In the genomic region with DNA sequence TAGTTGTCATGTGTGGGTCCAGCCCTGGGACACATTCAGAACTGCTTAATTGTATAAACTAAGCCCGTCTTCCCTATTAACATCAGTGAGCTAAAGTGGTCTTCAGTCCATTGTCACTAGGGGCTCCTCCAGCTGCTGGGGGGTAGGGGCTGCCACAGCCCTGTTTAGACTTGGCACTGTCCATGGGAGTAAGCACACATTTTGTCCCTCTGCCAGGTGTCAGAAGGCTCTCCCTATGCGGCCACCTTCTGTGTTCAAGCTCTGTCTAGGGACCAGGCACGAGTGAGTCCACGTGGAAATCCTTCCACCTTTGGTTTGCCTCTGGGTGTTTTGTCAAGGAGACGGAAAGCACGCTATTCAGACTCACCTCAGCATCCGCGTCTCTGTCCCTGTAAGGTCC, we compare ENCODE assay signal across 25 mouse cellular contexts. TPM values are rescaled to one million over a fixed set of nuclear protein-coding genes. Genes with fewer than 3 reads are reported as not detected.
DNase-seq lines count a peak whose midpoint lies in the region; ATAC-seq and TF ChIP-seq lines count a peak whose summit lies in the region.
"Had no signal": no experiment of that assay in that cellular context is flagged by ENCODE, and none has a peak within 500 bp of the region (broad histone marks: within the 10 kb centered on the region; RNA-seq: fewer than 3 reads in every experiment).

No protein-coding gene starts in this region.

- no peak for TF ChIP-seq CTCF in hindbrain, postnatal 0 days (IDR thresholded peaks at IDR 0.05; ENCODE audit: low read depth)

- 0 out of 2 replicates have a peak overlapping the region, but pooled peaks have one; percentile 58 for H3K27ac ChIP-seq in hindbrain, embryonic 12.5 days
- no peak overlapping the region for H3K27ac ChIP-seq in hindbrain, postnatal 0 days
- peak overlapping the region; percentile 60; the same call in 1 of the 2 replicates for H3K27ac ChIP-seq in midbrain, embryonic 12.5 days (replicated peaks)
- H3K27ac ChIP-seq: heart, embryonic 13.5 days; limb, embryonic 12.5 days; liver, embryonic 12.5 days had no signal

- H3K27me3 ChIP-seq in hindbrain, embryonic 12.5 days, result peaks cover 11% of the 10 kb centered on the region; the same call in 1 of the 2 replicates
- H3K27me3 ChIP-seq in hindbrain, postnatal 0 days (ENCODE audit: insufficient read depth, low read length), result no peaks in the 10 kb centered on the region
- H3K27me3 ChIP-seq in midbrain, embryonic 12.5 days, result 0 out of 2 replicates have a peak, but pooled peaks cover 7% of the 10 kb centered on the region

- ATAC-seq in hindbrain, embryonic 12.5 days (ENCODE audit: low FRiP score), result no peak
- ATAC-seq in hindbrain, postnatal 0 days, result no peak
- no peak for ATAC-seq in midbrain, embryonic 12.5 days (ENCODE audit: low FRiP score, low read depth)
- ATAC-seq: liver, embryonic 12.5 days had no signal

- peak; percentile 96 for DNase-seq in heart, adult 11 months
- DNase-seq in heart, postnatal 25 days (ENCODE audit: low spot score), result no peak
- DNase-seq in hindbrain, postnatal 0 days (ENCODE audit: low spot score), result no peak
- DNase-seq in heart, postnatal 4 days, result peak; percentile 29
- no peak for DNase-seq in layer of hippocampus, adult 9-11 months
- DNase-seq: B cell, adult 2 months; cerebellum, adult 11 months; cerebellum, postnatal 10 days; embryo, embryonic 11 days; kidney, adult 9 months; kidney, postnatal 25 days; lung, adult 2 months had no signal

- intact Hi-C loops in heart, postnatal 25 days (cut with DNase I), result no loop called here

- H3K9ac ChIP-seq in hindbrain, embryonic 12.5 days, result no peak overlapping the region
- H3K9ac ChIP-seq in hindbrain, postnatal 0 days (replicated peaks; ENCODE audit: low read length), result no peak overlapping the region
- no peak overlapping the region for H3K9ac ChIP-seq in midbrain, embryonic 12.5 days (replicated peaks)
- H3K9ac ChIP-seq: heart, embryonic 13.5 days; limb, embryonic 12.5 days; liver, embryonic 12.5 days had no signal

- H3K4me1 ChIP-seq in hindbrain, embryonic 12.5 days, result peaks cover 35% of the 10 kb centered on the region
- no peaks in the 10 kb centered on the region; the same call in 1 of the 2 replicates for H3K4me1 ChIP-seq in hindbrain, postnatal 0 days (ENCODE audit: insufficient read depth, low read length)
- peaks cover 15% of the 10 kb centered on the region for H3K4me1 ChIP-seq in midbrain, embryonic 12.5 days
- H3K4me1 ChIP-seq: liver, embryonic 12.5 days had no signal

- H3K4me2 ChIP-seq in hindbrain, embryonic 12.5 days (replicated peaks), result no peak overlapping the region
- H3K4me2 ChIP-seq in hindbrain, postnatal 0 days (ENCODE audit: low read depth, low read length), result no peak overlapping the region
- no peak overlapping the region for H3K4me2 ChIP-seq in midbrain, embryonic 12.5 days (replicated peaks)
- H3K4me2 ChIP-seq: heart, embryonic 13.5 days; limb, embryonic 12.5 days; liver, embryonic 12.5 days had no signal

- no peaks in the 10 kb centered on the region for H3K36me3 ChIP-seq in hindbrain, embryonic 12.5 days
- no peaks in the 10 kb centered on the region for H3K36me3 ChIP-seq in hindbrain, postnatal 0 days (ENCODE audit: insufficient read depth, low read length)
- H3K36me3 ChIP-seq in midbrain, embryonic 12.5 days, result no peaks in the 10 kb centered on the region
- H3K36me3 ChIP-seq: heart, embryonic 13.5 days; limb, embryonic 12.5 days; liver, embryonic 12.5 days had no signal

- no peak overlapping the region for H3K4me3 ChIP-seq in hindbrain, embryonic 12.5 days
- no peak overlapping the region for H3K4me3 ChIP-seq in hindbrain, postnatal 0 days (ENCODE audit: low read length)
- H3K4me3 ChIP-seq in midbrain, embryonic 12.5 days, result no peak overlapping the region
- H3K4me3 ChIP-seq: heart, embryonic 13.5 days; limb, embryonic 12.5 days; liver, embryonic 12.5 days; megakaryocyte, embryonic 14.5 days; myocyte had no signal

- H3K9me3 ChIP-seq in hindbrain, embryonic 12.5 days (replicated peaks), result no peaks in the 10 kb centered on the region
- H3K9me3 ChIP-seq in hindbrain, postnatal 0 days (ENCODE audit: low read length), result no peaks in the 10 kb centered on the region
- H3K9me3 ChIP-seq in midbrain, embryonic 12.5 days, result 0 out of 2 replicates have a peak, but pooled peaks cover 5% of the 10 kb centered on the region

- 55% methylated on average over 8 of the region's 8 CpGs for WGBS in hindbrain, embryonic 12.5 days
- WGBS in hindbrain, postnatal 0 days, result 46% methylated on average over 8 of the region's 8 CpGs
- 64% methylated on average over 8 of the region's 8 CpGs for WGBS in midbrain, embryonic 12.5 days

RNA-seq across cellular contexts. Expression of gene Gm11733, which starts 54.3 kb away (rescaled TPM):
- total RNA-seq in heart, postnatal 25 days (2021), result not detected
- not detected in 2 replicates for polyA plus RNA-seq in hindbrain, embryonic 12.5 days (2016; fragmentation: Nextera tagmentation; extraction: Ambion mirVana)
- total RNA-seq in hindbrain, postnatal 0 days (2014; rRNA removed), result 0.10 TPM in 1 of 2 replicates, not detected in the other
- 0.13 TPM in 1 of 2 replicates, not detected in the other for polyA plus RNA-seq in hindbrain, postnatal 0 days (2015; fragmentation: Nextera tagmentation; extraction: Ambion mirVana)
- not detected for total RNA-seq in heart, postnatal 4 days (2021)
- polyA plus RNA-seq in midbrain, embryonic 12.5 days (2016; fragmentation: Nextera tagmentation; extraction: Ambion mirVana), result not detected in 2 replicates
- total RNA-seq: adrenal gland, postnatal 25 days; gastrocnemius, postnatal 14 days; neutrophil, adult 5-6 weeks had no signal
- polyA plus RNA-seq: forebrain, embryonic 11.5 days; heart, embryonic 13.5 days; limb, embryonic 12.5 days; liver, embryonic 12.5 days; lung, adult 2 months; myocyte; stomach, embryonic 16.5 days; thymus, postnatal 0 days had no signal

Comparison
In these comparisons a context has a peak if more than half of its experiments do, and no peak if none do; other contexts are left out.
1. DNase-seq: peak in heart, adult 11 months (single experiment) and heart, postnatal 4 days (single experiment); none in heart, postnatal 25 days (single experiment), hindbrain, postnatal 0 days (single experiment) and layer of hippocampus, adult 9-11 months (single experiment).